Mouse (Mus musculus): ENCODE data around the gene Rgs3.

The Rgs3 gene

GRCm38 (mm10) chr4:62688142-62688541 is 128.5 kb downstream of the Rgs3 start:
- no peak for DNase-seq (ENCODE audit: low read depth)

GRCm38 (mm10) chr4:62690997-62691396 is 131.3 kb downstream of the Rgs3 start:
- no peak for DNase-seq (ENCODE audit: low read depth)

GRCm38 (mm10) chr4:62691625-62692024 is 132.0 kb downstream of the Rgs3 start:
- no peak for DNase-seq (ENCODE audit: low read depth)

GRCm38 (mm10) chr4:62693839-62694238 is 134.2 kb downstream of the Rgs3 start:
- peak; percentile 52 for DNase-seq (ENCODE audit: low read depth)

GRCm38 (mm10) chr4:62694703-62695439 is 135.2 kb downstream of the Rgs3 start:
- no peak for DNase-seq (ENCODE audit: low read depth)

GRCm38 (mm10) chr4:62695523-62695922 is 135.9 kb downstream of the Rgs3 start:
- no peak for DNase-seq (ENCODE audit: low read depth)

GRCm38 (mm10) chr4:62695946-62696345 is 136.3 kb downstream of the Rgs3 start:
- DNase-seq (ENCODE audit: low read depth): peak; percentile 90

- no peak for DNase-seq (ENCODE audit: low read depth)
These were observed 137.2 kb downstream of the Rgs3 start for GRCm38 (mm10) chr4:62696699-62697404.

GRCm38 (mm10) chr4:62697469-62697868 is 137.8 kb downstream of the Rgs3 start:
- peak; percentile 75 for DNase-seq (ENCODE audit: low read depth)

GRCm38 (mm10) chr4:62698521-62698920 is 138.9 kb downstream of the Rgs3 start:
- DNase-seq (ENCODE audit: low read depth): no peak

GRCm38 (mm10) chr4:62699191-62699812 is 139.7 kb downstream of the Rgs3 start:
- no peak for DNase-seq (ENCODE audit: low read depth)

- no peak for DNase-seq (ENCODE audit: low read depth)
These were observed 140.8 kb downstream of the Rgs3 start for GRCm38 (mm10) chr4:62700426-62700825.

- no peak for DNase-seq (ENCODE audit: low read depth)
These were observed 143.5 kb downstream of the Rgs3 start for GRCm38 (mm10) chr4:62703151-62703550.

- no peak for DNase-seq (ENCODE audit: low read depth)
These were observed 144.6 kb downstream of the Rgs3 start for GRCm38 (mm10) chr4:62704204-62704603.

- DNase-seq (ENCODE audit: low read depth): no peak
These were observed 145.4 kb downstream of the Rgs3 start for GRCm38 (mm10) chr4:62705013-62705412.

GRCm38 (mm10) chr4:62705749-62706148 is 146.1 kb downstream of the Rgs3 start:
- DNase-seq (ENCODE audit: low read depth): no peak

- DNase-seq (ENCODE audit: low read depth): no peak
These were observed 148.4 kb downstream of the Rgs3 start for GRCm38 (mm10) chr4:62708084-62708483.

- no peak for DNase-seq (ENCODE audit: low read depth)
These were observed 149.3 kb downstream of the Rgs3 start for GRCm38 (mm10) chr4:62708994-62709393.

GRCm38 (mm10) chr4:62709448-62709847 is 149.8 kb downstream of the Rgs3 start:
- DNase-seq (ENCODE audit: low read depth): no peak

- no peak for DNase-seq (ENCODE audit: low read depth)
These were observed 151.5 kb downstream of the Rgs3 start for GRCm38 (mm10) chr4:62711159-62711558.

- no peak for DNase-seq (ENCODE audit: low read depth)
These were observed 151.9 kb downstream of the Rgs3 start for GRCm38 (mm10) chr4:62711582-62711981.

GRCm38 (mm10) chr4:62720861-62721260 is 161.2 kb downstream of the Rgs3 start:
- DNase-seq (ENCODE audit: low read depth): no peak

GRCm38 (mm10) chr4:62722021-62722426 is 162.4 kb downstream of the Rgs3 start:
- no peak for DNase-seq (ENCODE audit: low read depth)

Measured in induced T-regulatory cell, adult 2 months (primary cell).